Mouse (Mus musculus) forebrain, embryonic 10.5 days (tissue): ENCODE results near the gene Drd1. TPM values are rescaled to one million over a fixed set of nuclear protein-coding genes. Genes with fewer than 3 reads are reported as not detected.

Experiments
- DNase-seq: peaks from one replicate; pipeline ENCODE4 v3.0.0-alpha.2; 2017; ENCODE audit warnings: low spot score; ENCODE audit errors: extremely low spot score
- H3K27ac ChIP-seq: fragments of 300-500 bp; sonication (generic); 2 replicates; pipeline ENCODE4 v1.5.1; 2016; ENCODE audit warnings: mild to moderate bottlenecking
- H3K27me3 ChIP-seq: fragments of 300-500 bp; sonication (generic); 2 replicates; pipeline ENCODE4 v1.6.1; 2016; ENCODE audit warnings: mild to moderate bottlenecking; ENCODE audit not compliant: poor library complexity, severe bottlenecking
- H3K36me3 ChIP-seq: fragments of 300-500 bp; sonication (generic); replicated peaks from 2 replicates; pipeline ENCODE4 v1.6.1; 2016; ENCODE audit warnings: mild to moderate bottlenecking, moderate library complexity
- H3K4me1 ChIP-seq: fragments of 300-500 bp; sonication (generic); 2 replicates; pipeline ENCODE4 v1.6.1; 2016
- H3K4me3 ChIP-seq: fragments of 300-500 bp; sonication (generic); 2 replicates; pipeline ENCODE4 v1.5.1; 2016; ENCODE audit warnings: mild to moderate bottlenecking, moderate library complexity
- H3K9me3 ChIP-seq: fragments of 300-500 bp; sonication (generic); 2 replicates; pipeline ENCODE4 v1.6.1; 2016; ENCODE audit warnings: mild to moderate bottlenecking, moderate library complexity
- WGBS: fragments of 180-500 bp; shearing (Covaris S2); methylation state at CpG from one replicate; pipeline ENCODE4 v1.1.7; 2016; 5-methylcytosine and 5-hydroxymethylcytosine counted together
- polyA plus RNA-seq: library from polyadenylated mRNA; unstranded; fragments of >200 nt; fragmentation: Nextera tagmentation; extraction: Ambion mirVana; gene quantifications from 2 replicates; pipeline ENCODE4 v1.2.1, GENCODE M21; 2016

Drd1 gene
- not detected in 2 replicates for polyA plus RNA-seq

GRCm38 (mm10) chr13:54055448-54055861, at the start of gene Drd1:
Gene Drd1 (minus strand): TSS chr13:54055705.
- under 1% methylated on average over 31 of the region's 31 CpGs for WGBS
- peak; percentile 74 for DNase-seq
- Histone ChIP-seq H3K9me3 (no peaks in the 10 kb centered on the region), H3K4me1 (peaks cover 22% of the 10 kb centered on the region), H3K27ac (peak within 1 kb of the TSS; percentile 49; the same call in 1 of the 2 replicates), H3K4me3 (peak within 1 kb of the TSS; percentile 66), H3K36me3 (no peaks in the 10 kb centered on the region), H3K27me3 (peaks cover 47% of the 10 kb centered on the region)

GRCm38 (mm10) chr13:54103866-54104265, 48.4 kb upstream of the Drd1 start:
- no peak for DNase-seq
- Histone ChIP-seq H3K27ac (no peak overlapping the region), H3K9me3 (no peaks in the 10 kb centered on the region), H3K4me1 (peaks cover 6% of the 10 kb centered on the region; the same call in 1 of the 2 replicates), H3K27me3 (no peaks in the 10 kb centered on the region), H3K4me3 (no peak overlapping the region), H3K36me3 (peaks cover 88% of the 10 kb centered on the region)
- 88% methylated on average over 10 of the region's 10 CpGs for WGBS

GRCm38 (mm10) chr13:54103271-54103670, 47.8 kb upstream of the Drd1 start:
- H3K27me3 ChIP-seq, result no peaks in the 10 kb centered on the region
- H3K9me3 ChIP-seq, result no peaks in the 10 kb centered on the region
- no peak overlapping the region for H3K4me3 ChIP-seq
- H3K27ac ChIP-seq, result no peak overlapping the region
- H3K4me1 ChIP-seq, result peaks cover 6% of the 10 kb centered on the region; the same call in 1 of the 2 replicates
- 92% methylated on average over 3 of the region's 3 CpGs for WGBS
- DNase-seq, result no peak
- H3K36me3 ChIP-seq, result peaks cover 90% of the 10 kb centered on the region

- H3K4me1 ChIP-seq, result peaks cover 6% of the 10 kb centered on the region; the same call in 1 of the 2 replicates
- H3K36me3 ChIP-seq, result peaks cover 90% of the 10 kb centered on the region
- H3K9me3 ChIP-seq, result no peaks in the 10 kb centered on the region
- no peaks in the 10 kb centered on the region for H3K27me3 ChIP-seq
- 94% methylated on average over 3 of the region's 3 CpGs for WGBS
- no peak overlapping the region for H3K27ac ChIP-seq
- no peak overlapping the region for H3K4me3 ChIP-seq
- DNase-seq, result no peak
Measured at GRCm38 (mm10) chr13:54102061-54102460, 46.6 kb upstream of the Drd1 start.

GRCm38 (mm10) chr13:54101031-54101820, 45.7 kb upstream of the Drd1 start:
- Histone ChIP-seq H3K4me3 (no peak overlapping the region), H3K27me3 (no peaks in the 10 kb centered on the region), H3K4me1 (peaks cover 6% of the 10 kb centered on the region; the same call in 1 of the 2 replicates), H3K9me3 (no peaks in the 10 kb centered on the region), H3K27ac (no peak overlapping the region), H3K36me3 (peaks cover 90% of the 10 kb centered on the region)
- no peak for DNase-seq
- WGBS, result 93% methylated on average over 15 of the region's 15 CpGs

GRCm38 (mm10) chr13:54097797-54098196, 42.3 kb upstream of the Drd1 start:
- peaks cover 98% of the 10 kb centered on the region for H3K36me3 ChIP-seq
- 96% methylated on average over 6 of the region's 6 CpGs for WGBS

GRCm38 (mm10) chr13:54097227-54097626, 41.7 kb upstream of the Drd1 start:
- no peak for DNase-seq
- 91% methylated on average over 4 of the region's 4 CpGs for WGBS
- Histone ChIP-seq H3K36me3 (peaks cover 99% of the 10 kb centered on the region), H3K9me3 (no peaks in the 10 kb centered on the region), H3K27ac (no peak overlapping the region), H3K4me3 (no peak overlapping the region), H3K4me1 (peaks cover 6% of the 10 kb centered on the region; the same call in 1 of the 2 replicates), H3K27me3 (no peaks in the 10 kb centered on the region)

More at GRCm38 (mm10) chr13:54097797-54098196, 42.3 kb upstream of the Drd1 start:
- Histone ChIP-seq H3K27ac (no peak overlapping the region), H3K27me3 (no peaks in the 10 kb centered on the region), H3K9me3 (no peaks in the 10 kb centered on the region), H3K4me1 (peaks cover 6% of the 10 kb centered on the region; the same call in 1 of the 2 replicates), H3K4me3 (no peak overlapping the region)
- no peak for DNase-seq

GRCm38 (mm10) chr13:54095721-54096120, 40.2 kb upstream of the Drd1 start:
- Histone ChIP-seq H3K27me3 (no peaks in the 10 kb centered on the region), H3K36me3 (peaks cover 100% of the 10 kb centered on the region), H3K4me3 (no peak overlapping the region), H3K27ac (no peak overlapping the region), H3K4me1 (peaks cover 6% of the 10 kb centered on the region; the same call in 1 of the 2 replicates), H3K9me3 (no peaks in the 10 kb centered on the region)
- DNase-seq, result no peak
- 93% methylated on average over 8 of the region's 8 CpGs for WGBS

- no peak overlapping the region for H3K27ac ChIP-seq
- H3K9me3 ChIP-seq, result no peaks in the 10 kb centered on the region
- WGBS, result 94% methylated on average over 6 of the region's 6 CpGs
- DNase-seq, result no peak
- H3K4me1 ChIP-seq, result peaks cover 5% of the 10 kb centered on the region; the same call in 1 of the 2 replicates
- H3K36me3 ChIP-seq, result peaks cover 100% of the 10 kb centered on the region
- no peak overlapping the region for H3K4me3 ChIP-seq
- H3K27me3 ChIP-seq, result no peaks in the 10 kb centered on the region
Measured at GRCm38 (mm10) chr13:54094963-54095362, 39.5 kb upstream of the Drd1 start.

- H3K9me3 ChIP-seq, result no peaks in the 10 kb centered on the region
- H3K4me1 ChIP-seq, result no peaks in the 10 kb centered on the region
- H3K4me3 ChIP-seq, result no peak overlapping the region
- no peak overlapping the region for H3K27ac ChIP-seq
- H3K27me3 ChIP-seq, result no peaks in the 10 kb centered on the region
- 93% methylated on average over 4 of the region's 4 CpGs for WGBS
- peaks cover 100% of the 10 kb centered on the region for H3K36me3 ChIP-seq
- DNase-seq, result no peak
Measured at GRCm38 (mm10) chr13:54094349-54094748, 38.8 kb upstream of the Drd1 start.

GRCm38 (mm10) chr13:54091719-54092118, 36.2 kb upstream of the Drd1 start:
- no peaks in the 10 kb centered on the region for H3K27me3 ChIP-seq
- H3K4me3 ChIP-seq, result no peak overlapping the region
- H3K9me3 ChIP-seq, result no peaks in the 10 kb centered on the region
- peaks cover 100% of the 10 kb centered on the region for H3K36me3 ChIP-seq
- H3K4me1 ChIP-seq, result no peaks in the 10 kb centered on the region
- WGBS, result 92% methylated on average over 6 of the region's 6 CpGs
- H3K27ac ChIP-seq, result no peak overlapping the region
- no peak for DNase-seq

- no peak for DNase-seq
- peaks cover 54% of the 10 kb centered on the region for H3K36me3 ChIP-seq
- H3K27ac ChIP-seq, result no peak overlapping the region
- no peak overlapping the region for H3K4me3 ChIP-seq
- H3K27me3 ChIP-seq, result no peaks in the 10 kb centered on the region
- no peaks in the 10 kb centered on the region for H3K9me3 ChIP-seq
- 95% methylated on average over 18 of the region's 18 CpGs for WGBS
- H3K4me1 ChIP-seq, result 0 out of 2 replicates have a peak, but pooled peaks cover 2% of the 10 kb centered on the region
Measured at GRCm38 (mm10) chr13:54085266-54085665, 29.8 kb upstream of the Drd1 start.

- Histone ChIP-seq H3K9me3 (no peaks in the 10 kb centered on the region), H3K4me3 (no peak overlapping the region), H3K27ac (no peak overlapping the region), H3K4me1 (0 out of 2 replicates have a peak, but pooled peaks cover 4% of the 10 kb centered on the region), H3K27me3 (no peaks in the 10 kb centered on the region), H3K36me3 (peaks cover 49% of the 10 kb centered on the region)
- no peak for DNase-seq
- 94% methylated on average over 5 of the region's 5 CpGs for WGBS
Measured at GRCm38 (mm10) chr13:54084826-54085225, 29.3 kb upstream of the Drd1 start.
